Mouse (Mus musculus) kidney, embryonic 14.5 days (tissue): ENCODE data around the gene Smyd2. TPM values are rescaled to one million over a fixed set of nuclear protein-coding genes. Genes with fewer than 3 reads are reported as not detected.

Source experiments
- ATAC-seq: fragments of 200-750 bp; cut with Nextera tagmentation; 2 replicates; pipeline ENCODE4 v1.8.0; 2017; ENCODE audit warnings: moderate number of reproducible peaks, mild to moderate bottlenecking, moderate TSS enrichment, moderate library complexity; ENCODE audit not compliant: low FRiP score, low TSS enrichment
- H3K27ac ChIP-seq: fragments of 300-500 bp; sonication (generic); 2 replicates; pipeline ENCODE4 v1.5.1; 2014; ENCODE audit warnings: low read depth, mild to moderate bottlenecking, low read length, moderate library complexity, mixed read lengths
- H3K27me3 ChIP-seq: fragments of 300-500 bp; sonication (generic); 2 replicates; pipeline ENCODE4 v1.6.1; 2014; ENCODE audit warnings: mild to moderate bottlenecking, low read length; ENCODE audit not compliant: control insufficient read depth, insufficient read depth
- H3K36me3 ChIP-seq: fragments of 300-500 bp; sonication (generic); 2 replicates; pipeline ENCODE4 v1.6.1; 2014; ENCODE audit warnings: low read length, mixed read lengths; ENCODE audit not compliant: control insufficient read depth, insufficient read depth
- H3K4me1 ChIP-seq: fragments of 300-500 bp; sonication (generic); 2 replicates; pipeline ENCODE4 v1.6.1; 2014; ENCODE audit warnings: low read length, mixed read lengths; ENCODE audit not compliant: control insufficient read depth, insufficient read depth
- H3K4me2 ChIP-seq: fragments of 300-500 bp; sonication (generic); replicated peaks from 2 replicates; pipeline ENCODE4 v1.6.1; 2014; ENCODE audit warnings: low read depth, mild to moderate bottlenecking, low read length
- H3K4me3 ChIP-seq: fragments of 300-500 bp; sonication (generic); 2 replicates; pipeline ENCODE4 v1.5.1; 2014; ENCODE audit warnings: mild to moderate bottlenecking, low read length
- H3K9ac ChIP-seq: fragments of 300-500 bp; sonication (generic); 2 replicates; pipeline ENCODE4 v1.6.1; 2014; ENCODE audit warnings: low read depth, mild to moderate bottlenecking, low read length, moderate library complexity
- H3K9me3 ChIP-seq: fragments of 300-500 bp; sonication (generic); 2 replicates; pipeline ENCODE4 v1.6.1; 2016; ENCODE audit warnings: low read length; ENCODE audit not compliant: control insufficient read depth
- WGBS: fragments of 180-500 bp; shearing (Covaris S2); extraction: QIAGEN DNeasy Blood & Tissue Kit; methylation state at CpG from one replicate; pipeline ENCODE4 v1.1.7; 2014; 5-methylcytosine and 5-hydroxymethylcytosine counted together
- polyA plus RNA-seq: library from polyadenylated mRNA; unstranded; fragments of >200 nt; fragmentation: Nextera tagmentation; extraction: Ambion mirVana; gene quantifications from 2 replicates; pipeline ENCODE4 v1.2.1, GENCODE M21; 2014

The Smyd2 gene
- polyA plus RNA-seq, 1 experiment from 2014 or later = 93.3 TPM

DNA sequence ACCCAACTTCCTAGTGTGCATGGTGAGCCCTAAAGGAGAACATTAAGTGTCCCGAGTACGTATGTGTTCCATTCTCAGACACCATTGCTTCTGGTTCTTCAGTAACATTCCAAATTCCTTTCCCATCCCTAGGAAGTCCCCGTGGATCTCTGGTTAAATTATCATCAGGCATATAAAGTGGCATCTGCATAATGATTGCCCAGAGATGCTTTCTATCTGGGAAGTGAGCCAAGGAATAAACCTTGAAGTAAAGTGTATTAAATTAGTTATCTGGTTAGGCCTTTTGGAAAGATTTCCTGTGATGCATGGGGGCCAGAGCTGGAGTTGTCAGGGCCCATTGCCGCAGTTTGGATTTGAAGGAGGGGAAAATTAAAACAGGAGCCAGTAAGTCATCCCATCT, 50.1 kb downstream of the Smyd2 start:
- Histone ChIP-seq H3K9me3 (no peaks in the 10 kb centered on the region), H3K9ac (no peak overlapping the region), H3K4me3 (no peak overlapping the region), H3K4me1 (peaks cover 10% of the 10 kb centered on the region), H3K36me3 (peaks cover 30% of the 10 kb centered on the region), H3K4me2 (no peak overlapping the region), H3K27me3 (no peaks in the 10 kb centered on the region), H3K27ac (no peak overlapping the region)
- 84% methylated on average over 4 of the region's 4 CpGs for WGBS
- ATAC-seq = no peak

DNA sequence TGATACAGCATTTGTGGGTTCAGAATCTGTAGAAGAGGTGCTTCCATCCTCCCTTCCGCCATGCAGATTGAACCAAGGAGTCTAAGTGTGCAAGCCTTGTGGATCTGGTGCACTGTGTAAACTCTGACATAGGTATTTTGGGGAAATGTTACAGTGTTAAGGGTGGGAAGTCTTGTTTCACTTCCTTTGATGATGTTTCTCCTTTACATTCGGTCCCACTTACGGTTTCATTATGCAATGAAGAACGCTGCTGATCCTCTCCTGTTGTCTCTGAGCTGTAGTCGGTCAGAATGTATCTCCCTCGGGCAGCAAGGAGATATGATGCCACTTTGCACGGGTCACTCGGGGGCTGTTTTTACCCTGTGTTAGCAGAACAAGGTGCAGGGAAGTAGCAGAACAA, 50.5 kb downstream of the Smyd2 start:
- Histone ChIP-seq H3K4me2 (no peak overlapping the region), H3K9ac (no peak overlapping the region), H3K4me1 (peaks cover 13% of the 10 kb centered on the region), H3K27ac (no peak overlapping the region), H3K27me3 (no peaks in the 10 kb centered on the region), H3K9me3 (no peaks in the 10 kb centered on the region), H3K4me3 (no peak overlapping the region), H3K36me3 (peaks cover 33% of the 10 kb centered on the region)
- 91% methylated on average over 8 of the region's 8 CpGs for WGBS
- no peak for ATAC-seq

GRCm38 (mm10) chr1:189870539-189870938, 51.6 kb downstream of the Smyd2 start:
- 78% methylated on average over 8 of the region's 8 CpGs for WGBS

DNA sequence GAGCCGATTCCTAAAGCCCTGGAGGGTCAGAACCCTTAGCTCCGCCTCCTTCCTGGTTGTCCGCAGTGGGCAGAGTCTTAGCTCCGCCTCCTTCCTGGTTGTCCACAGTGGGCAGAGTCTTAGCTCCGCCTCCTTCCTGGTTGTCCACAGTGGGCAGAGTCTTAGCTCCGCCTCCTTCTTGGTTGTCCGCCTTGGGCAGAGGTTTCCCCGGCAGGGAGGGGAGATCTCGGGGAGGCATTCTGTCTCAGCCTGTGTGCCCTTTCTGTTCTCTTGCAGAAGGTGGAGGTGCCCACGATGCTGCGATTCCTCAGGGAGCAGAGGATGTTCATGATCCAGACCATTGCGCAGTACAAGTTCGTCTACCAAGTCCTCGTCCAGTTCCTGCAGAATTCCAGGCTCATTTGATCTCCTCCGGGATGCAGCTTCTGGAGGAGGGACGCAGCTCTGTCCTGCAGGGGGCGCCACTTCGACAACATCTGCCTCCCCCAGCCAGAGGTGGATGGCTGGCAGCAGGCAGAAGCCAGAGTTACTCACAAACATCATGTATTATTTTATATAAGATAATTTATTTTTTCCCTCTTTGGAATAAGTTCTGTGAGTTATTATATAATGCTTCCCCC, 52.4 kb downstream of the Smyd2 start:
- Histone ChIP-seq H3K27ac (no peak overlapping the region), H3K36me3 (peaks cover 49% of the 10 kb centered on the region), H3K9ac (no peak overlapping the region), H3K4me1 (peaks cover 7% of the 10 kb centered on the region; the same call in 1 of the 2 replicates), H3K4me2 (no peak overlapping the region), H3K27me3 (no peaks in the 10 kb centered on the region), H3K9me3 (no peaks in the 10 kb centered on the region), H3K4me3 (no peak overlapping the region)
- ATAC-seq = no peak
- WGBS = 92% methylated on average over 18 of the region's 18 CpGs

More at GRCm38 (mm10) chr1:189870539-189870938, 51.6 kb downstream of the Smyd2 start:
- no peak overlapping the region for H3K9ac ChIP-seq
- H3K27ac ChIP-seq = no peak overlapping the region
- no peaks in the 10 kb centered on the region for H3K27me3 ChIP-seq
- ATAC-seq = no peak
- no peaks in the 10 kb centered on the region for H3K9me3 ChIP-seq
- H3K4me2 ChIP-seq = no peak overlapping the region
- H3K4me1 ChIP-seq = peaks cover 13% of the 10 kb centered on the region
- H3K36me3 ChIP-seq = peaks cover 41% of the 10 kb centered on the region
- H3K4me3 ChIP-seq = no peak overlapping the region

- Histone ChIP-seq H3K4me1 (0 out of 2 replicates have a peak, but pooled peaks cover 4% of the 10 kb centered on the region), H3K36me3 (peaks cover 57% of the 10 kb centered on the region), H3K27me3 (no peaks in the 10 kb centered on the region), H3K4me2 (no peak overlapping the region), H3K9me3 (no peaks in the 10 kb centered on the region), H3K4me3 (no peak overlapping the region), H3K27ac (peak overlapping the region; percentile 71; the same call in 1 of the 2 replicates), H3K9ac (no peak overlapping the region)
- no peak for ATAC-seq
- 89% methylated on average over 10 of the region's 10 CpGs for WGBS
Observed at GRCm38 (mm10) chr1:189868036-189868435, 54.1 kb downstream of the Smyd2 start.

DNA sequence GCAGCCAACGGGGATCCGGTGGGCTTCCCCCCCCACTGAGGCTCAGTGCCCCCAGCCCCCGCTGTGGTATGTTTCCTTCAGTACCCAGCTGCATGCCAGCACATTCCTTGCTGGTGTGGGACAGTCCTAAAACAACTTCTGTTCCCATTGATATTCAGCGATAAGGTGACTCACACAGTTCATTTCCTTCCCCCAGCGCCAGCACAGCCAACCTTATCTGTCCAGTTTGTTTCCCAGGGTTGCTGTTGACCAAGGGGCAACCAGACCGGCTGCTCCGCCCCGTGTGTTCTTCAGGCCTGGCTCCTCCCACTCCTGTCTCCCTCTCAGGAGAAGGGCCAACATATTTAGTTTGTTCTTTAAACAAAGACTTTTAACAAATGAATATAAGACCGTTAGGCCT, 54.7 kb downstream of the Smyd2 start:
- H3K36me3 ChIP-seq = peaks cover 62% of the 10 kb centered on the region
- H3K4me3 ChIP-seq = no peak overlapping the region
- H3K27ac ChIP-seq = peak overlapping the region; percentile 71; the same call in 1 of the 2 replicates
- no peaks in the 10 kb centered on the region for H3K9me3 ChIP-seq
- 0 out of 2 replicates have a peak, but pooled peaks cover 4% of the 10 kb centered on the region for H3K4me1 ChIP-seq
- no peak overlapping the region for H3K9ac ChIP-seq
- 53% methylated on average over 9 of the region's 9 CpGs for WGBS
- ATAC-seq = peak; percentile 40; the same call in 1 of the 2 replicates
- no peak overlapping the region for H3K4me2 ChIP-seq
- no peaks in the 10 kb centered on the region for H3K27me3 ChIP-seq

DNA sequence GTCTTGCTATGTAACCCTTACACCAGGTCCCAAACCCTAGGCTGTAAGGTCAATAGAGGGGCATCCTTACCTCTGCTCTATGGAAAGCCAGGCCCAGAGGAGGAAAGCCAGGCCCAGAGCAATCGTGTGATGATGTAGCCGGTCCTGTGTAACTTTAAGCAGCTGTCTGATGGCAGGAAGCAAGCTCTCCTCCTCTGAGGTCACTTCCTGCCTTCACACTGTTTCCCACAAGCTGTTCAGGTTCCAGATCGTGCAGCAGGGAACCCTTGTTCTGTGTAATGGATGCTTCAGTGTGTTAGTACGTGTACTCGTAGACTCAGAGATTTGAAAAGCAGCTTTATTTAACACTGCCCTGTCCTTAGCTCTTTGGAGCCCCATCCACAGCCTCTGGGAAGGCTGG, 55.1 kb downstream of the Smyd2 start:
- 0 out of 2 replicates have a peak, but pooled peaks cover 4% of the 10 kb centered on the region for H3K4me1 ChIP-seq
- H3K9me3 ChIP-seq = no peaks in the 10 kb centered on the region
- peaks cover 65% of the 10 kb centered on the region for H3K36me3 ChIP-seq
- peak overlapping the region; percentile 71; the same call in 1 of the 2 replicates for H3K27ac ChIP-seq
- no peaks in the 10 kb centered on the region for H3K27me3 ChIP-seq
- WGBS = 55% methylated on average over 5 of the region's 5 CpGs
- no peak overlapping the region for H3K4me3 ChIP-seq
- no peak overlapping the region for H3K4me2 ChIP-seq
- 0 out of 2 replicates have a peak, but pooled peaks have one; percentile 5 for ATAC-seq
- no peak overlapping the region for H3K9ac ChIP-seq

- ATAC-seq = 0 out of 2 replicates have a peak, but pooled peaks have one; percentile 4
- Histone ChIP-seq H3K9me3 (no peaks in the 10 kb centered on the region), H3K9ac (no peak overlapping the region), H3K27me3 (no peaks in the 10 kb centered on the region), H3K4me3 (no peak overlapping the region), H3K4me1 (0 out of 2 replicates have a peak, but pooled peaks cover 4% of the 10 kb centered on the region), H3K4me2 (no peak overlapping the region), H3K36me3 (peaks cover 63% of the 10 kb centered on the region), H3K27ac (peak overlapping the region; percentile 71; the same call in 1 of the 2 replicates)
- 80% methylated on average over 6 of the region's 6 CpGs for WGBS
Observed at GRCm38 (mm10) chr1:189866621-189867020, 55.5 kb downstream of the Smyd2 start.

GRCm38 (mm10) chr1:189864846-189865560, 57.2 kb downstream of the Smyd2 start:
- Histone ChIP-seq H3K9ac (no peak overlapping the region), H3K4me2 (no peak overlapping the region), H3K4me3 (no peak overlapping the region), H3K9me3 (no peaks in the 10 kb centered on the region), H3K27me3 (no peaks in the 10 kb centered on the region), H3K27ac (no peak overlapping the region), H3K36me3 (peaks cover 50% of the 10 kb centered on the region), H3K4me1 (0 out of 2 replicates have a peak, but pooled peaks cover 4% of the 10 kb centered on the region)
- 76% methylated on average over 15 of the region's 15 CpGs for WGBS
- ATAC-seq = no peak
